Mouse (Mus musculus) inflammation-experienced regulatory T-cells, adult 6 months (primary cell): ENCODE results near the gene Slc25a41. TPM values are rescaled to one million over a fixed set of nuclear protein-coding genes. Genes with fewer than 3 reads are reported as not detected.

ENCODE experiments used
- ATAC-seq: one replicate; pipeline ENCODE4 v1.8.0; 2017
- polyA plus RNA-seq, 3 experiments: library from polyadenylated mRNA; unstranded; fragments of 100-300 nt; shearing (Covaris generic); gene quantifications; one replicate each; pipeline ENCODE4 v1.2.1; 2017

The Slc25a41 gene
- polyA plus RNA-seq, 3 experiments from 2014 or later = not detected

DNA sequence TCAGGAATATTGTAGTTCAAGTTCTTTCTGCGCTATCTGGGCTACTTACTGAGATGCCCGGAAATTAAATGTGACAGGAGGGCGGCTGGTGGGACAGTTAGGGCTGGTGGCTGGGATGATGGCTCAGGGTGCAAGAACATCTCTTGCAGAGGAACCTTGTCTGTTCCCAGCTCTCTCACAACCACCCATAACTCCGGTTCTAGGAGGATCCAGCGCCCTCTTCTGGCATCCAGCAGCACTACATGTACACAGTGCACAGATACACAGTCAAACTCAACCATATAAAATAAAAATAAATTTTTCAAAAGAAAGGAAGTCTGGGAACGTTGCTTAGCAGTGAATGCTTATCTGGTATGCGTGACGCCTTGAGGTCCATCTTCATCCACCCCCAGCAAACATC is 2.5 kb downstream of the Slc25a41 start:
- no peak for ATAC-seq

DNA sequence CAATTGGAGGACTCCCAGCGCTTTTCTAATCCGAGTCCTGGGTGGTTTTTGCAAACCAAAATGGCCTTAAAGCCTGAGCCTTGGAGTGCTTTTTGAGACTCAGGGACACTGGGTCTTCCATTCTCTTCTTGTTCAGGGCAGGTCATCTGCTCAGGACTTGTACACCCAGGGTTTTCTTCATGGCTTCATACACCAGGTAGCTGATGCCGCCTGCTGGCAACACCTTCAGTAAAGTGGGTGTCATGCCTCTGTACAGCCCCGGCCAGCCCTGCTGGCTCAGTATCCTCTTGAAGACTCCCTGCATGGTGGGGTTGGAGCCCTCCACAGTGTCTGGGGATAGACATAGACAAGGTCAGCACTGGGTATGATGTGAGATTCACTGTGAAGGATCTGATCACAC is 8.6 kb downstream of the Slc25a41 start:
- no peak for ATAC-seq

GRCm38 (mm10) chr17:57031661-57032420 is 9.6 kb downstream of the Slc25a41 start:
- ATAC-seq = peak; percentile 88

- ATAC-seq = no peak
Measured at GRCm38 (mm10) chr17:57030931-57031660, 10.4 kb downstream of the Slc25a41 start, which contains the start of gene Khsrp. TSS of gene Khsrp (minus strand) at chr17:57031522.

DNA sequence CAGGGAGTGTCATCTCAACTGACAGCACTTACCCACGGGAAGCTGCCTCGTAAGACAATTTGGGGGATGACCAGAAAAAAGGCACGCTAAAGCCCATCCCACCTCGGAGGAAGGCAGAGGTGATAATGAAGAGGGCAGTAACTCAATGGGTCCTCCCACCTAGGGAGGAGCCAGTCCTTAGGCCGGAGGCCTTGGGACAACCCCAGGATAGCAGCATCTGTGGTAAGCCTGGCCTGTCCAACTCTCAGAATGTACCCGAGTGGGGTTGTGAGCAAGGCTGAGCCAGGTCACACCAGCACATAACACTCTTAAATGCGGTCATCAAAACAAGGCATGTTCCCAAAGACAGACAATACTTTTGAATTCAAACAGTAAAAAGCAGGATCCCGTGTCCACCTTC is 11.8 kb downstream of the Slc25a41 start:
- ATAC-seq = no peak

DNA sequence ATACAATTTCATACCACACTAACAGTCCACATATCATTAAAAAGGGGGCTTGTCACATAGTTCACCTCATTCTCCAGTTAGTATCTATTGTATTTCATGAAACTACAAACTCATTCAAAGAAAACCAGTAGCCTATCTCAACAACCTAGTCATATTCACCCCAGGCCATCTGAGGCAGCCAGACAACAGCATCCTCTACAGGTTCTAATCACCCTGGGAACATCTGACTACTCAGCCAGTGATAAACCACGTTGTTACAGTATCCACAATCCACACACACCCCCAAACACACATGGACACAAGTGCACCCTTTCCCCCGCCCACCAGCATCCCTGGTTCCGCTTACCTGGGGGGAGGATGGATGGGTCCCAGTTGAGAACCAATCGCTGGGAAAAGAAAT is 14.0 kb downstream of the Slc25a41 start:
- no peak for ATAC-seq

- no peak for ATAC-seq
Measured at GRCm38 (mm10) chr17:57020960-57021359, 20.5 kb downstream of the Slc25a41 start.

DNA sequence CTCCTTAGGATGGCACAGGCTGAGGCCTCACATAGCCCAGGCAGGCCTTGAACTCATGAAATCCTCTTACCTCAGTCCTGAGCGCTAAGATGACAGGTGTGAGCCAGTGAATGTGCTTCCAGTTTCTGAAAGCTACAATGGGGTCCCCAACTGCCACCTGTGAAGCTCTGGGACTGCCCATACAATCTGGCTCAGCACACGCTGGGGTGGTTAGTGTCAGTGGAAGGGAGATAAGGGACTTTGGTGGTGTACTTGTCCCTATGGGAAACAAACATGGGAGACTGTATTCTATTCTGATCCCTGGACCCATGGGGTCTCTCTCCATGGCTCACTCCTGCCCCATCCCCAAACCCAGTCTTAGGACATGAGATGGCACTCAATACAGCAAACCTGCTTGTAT is 21.8 kb downstream of the Slc25a41 start:
- no peak for ATAC-seq

DNA sequence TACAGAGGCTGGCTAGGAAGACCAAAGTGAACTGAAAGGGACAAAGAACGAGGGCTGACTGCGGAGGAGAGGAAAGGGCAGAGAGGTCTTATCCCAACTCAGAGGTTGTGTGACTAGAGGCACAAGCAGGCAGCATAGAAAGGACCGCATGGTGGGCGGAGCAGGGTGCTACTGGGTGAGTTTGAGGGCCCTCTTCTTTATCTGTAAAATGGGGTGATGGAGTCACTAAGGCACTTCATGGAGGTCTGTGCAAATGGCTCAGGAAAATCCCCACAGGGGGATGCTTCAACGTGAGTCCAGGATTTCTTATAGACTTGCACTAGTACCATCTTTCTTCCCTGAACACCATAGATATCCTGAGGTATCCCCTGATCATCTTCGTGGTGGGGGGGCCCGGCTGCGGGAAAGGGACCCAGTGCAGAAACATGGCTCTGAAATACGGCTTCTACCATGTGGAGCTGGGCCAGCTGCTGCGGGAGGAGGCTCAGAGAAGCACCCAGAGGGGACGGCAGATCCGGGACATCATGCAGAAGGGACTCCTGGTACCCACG is 29.1 kb downstream of the Slc25a41 start:
- no peak for ATAC-seq

GRCm38 (mm10) chr17:57011236-57012141 is 30.0 kb downstream of the Slc25a41 start, which contains the start of the genes Gtf2f1 and Gm17949:
TSS of gene Gtf2f1 (minus strand) at chr17:57011288.
TSS of gene Gm17949 (plus strand) at chr17:57011469.
- peak; percentile 90 for ATAC-seq

GRCm38 (mm10) chr17:57010911-57011235 is 30.6 kb downstream of the Slc25a41 start:
- peak; percentile 52 for ATAC-seq

DNA sequence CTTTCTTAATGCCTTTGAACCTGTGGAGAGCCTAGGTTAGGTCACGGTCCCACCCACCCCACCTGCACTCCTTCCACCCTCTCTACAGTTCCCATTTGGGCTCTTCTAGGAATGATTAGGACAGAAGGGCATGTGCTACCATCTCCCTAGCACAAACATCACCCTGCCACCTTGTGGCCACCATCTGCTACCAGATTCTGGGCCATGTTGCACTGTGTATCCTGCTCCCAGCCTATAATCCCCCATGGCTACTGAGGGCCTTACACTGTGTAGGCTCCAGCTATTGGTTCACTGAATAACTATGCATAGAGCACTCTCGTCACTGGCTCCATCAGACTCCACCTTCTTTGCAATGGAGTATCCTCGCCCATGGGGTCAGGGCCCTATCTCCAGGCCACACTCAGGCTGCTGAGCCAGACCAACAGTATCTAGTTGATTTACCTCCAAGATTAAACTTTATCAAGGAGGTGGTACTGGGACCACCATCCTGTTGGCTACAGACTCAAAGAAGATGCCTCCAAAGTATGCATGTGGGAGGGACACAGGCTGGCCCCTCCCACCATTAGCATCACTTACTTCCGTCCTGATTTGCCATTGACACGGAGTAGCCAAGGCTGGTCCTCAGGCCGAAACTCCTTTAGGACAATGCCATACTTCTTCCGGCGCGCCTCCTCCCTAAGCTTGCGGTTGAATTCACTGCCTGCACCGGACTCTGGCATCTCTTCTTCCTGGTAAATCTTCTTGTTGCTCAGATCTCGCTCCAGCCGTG is 34.1 kb downstream of the Slc25a41 start:
- ATAC-seq = no peak

DNA sequence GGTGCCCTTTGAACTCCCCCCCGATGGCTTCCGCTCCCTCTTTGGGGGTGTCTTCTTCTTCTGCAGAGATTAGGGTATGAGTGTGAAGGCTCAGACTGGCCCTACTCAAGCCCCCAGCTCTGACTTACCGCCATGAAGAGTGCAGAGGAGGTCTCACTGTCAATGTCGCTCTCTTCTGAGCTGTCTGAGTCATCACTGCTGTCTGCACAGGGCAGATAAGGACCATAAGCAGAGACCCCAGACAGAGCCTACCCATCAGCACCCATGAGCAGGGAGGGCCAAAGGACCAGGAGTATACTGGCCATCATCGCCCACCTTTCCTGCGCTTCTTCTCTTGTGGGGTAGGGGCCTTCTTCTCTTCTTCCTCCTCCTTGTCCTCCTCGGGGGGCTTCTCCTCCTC is 37.5 kb downstream of the Slc25a41 start:
- ATAC-seq = no peak

DNA sequence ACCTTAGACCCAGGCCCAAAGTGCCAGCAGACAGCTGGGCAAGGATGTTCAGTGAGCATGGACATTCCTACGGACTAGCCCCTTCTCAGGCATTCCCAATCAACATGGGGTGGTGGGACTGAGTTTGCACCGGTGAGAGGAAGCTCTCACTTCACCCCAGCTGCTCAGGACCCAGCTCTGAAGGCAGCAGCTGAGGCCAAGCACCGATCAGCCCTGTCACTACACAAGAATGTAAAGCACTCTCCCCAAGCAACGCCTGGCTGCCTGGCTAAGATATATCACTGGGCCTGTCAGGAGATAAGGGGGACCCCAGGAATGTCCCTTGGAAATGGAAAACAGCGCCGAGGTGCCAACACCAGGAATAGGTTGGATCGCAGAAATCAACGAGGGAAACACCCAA is 40.2 kb downstream of the Slc25a41 start:
- no peak for ATAC-seq

GRCm38 (mm10) chr17:56999968-57000609 is 41.4 kb downstream of the Slc25a41 start, which contains the start of gene Pspn:
TSS of gene Pspn (minus strand) at chr17:57000018.
- no peak for ATAC-seq

DNA sequence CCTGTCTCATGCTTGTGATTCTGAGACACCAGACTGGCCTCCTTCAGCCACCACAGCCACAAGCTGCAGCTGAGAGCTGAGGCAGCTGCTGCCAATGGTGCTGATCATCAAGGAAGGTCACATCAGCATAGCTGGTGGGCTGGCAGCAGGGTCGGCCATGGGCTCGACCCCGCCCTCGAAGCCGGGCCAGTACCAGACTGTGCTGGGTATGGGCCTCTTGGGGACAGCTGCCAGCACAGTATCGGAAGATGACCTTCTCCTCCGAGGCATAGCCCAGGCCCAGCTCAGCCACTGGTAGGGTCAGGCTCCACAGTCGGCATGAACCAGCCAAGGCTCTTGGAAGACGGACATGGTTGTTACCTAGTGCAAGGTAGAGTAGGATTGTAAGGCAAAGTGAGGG is 42.0 kb downstream of the Slc25a41 start:
- ATAC-seq = no peak

GRCm38 (mm10) chr17:56997029-56997667 is 44.3 kb downstream of the Slc25a41 start, which contains the start of gene Alkbh7:
TSS of gene Alkbh7 (plus strand) at chr17:56997339.
- peak; percentile 100 for ATAC-seq

GRCm38 (mm10) chr17:56996506-56996905 is 44.9 kb downstream of the Slc25a41 start:
- ATAC-seq = no peak

- no peak for ATAC-seq
Measured at GRCm38 (mm10) chr17:56995046-56995445, 46.4 kb downstream of the Slc25a41 start.

DNA sequence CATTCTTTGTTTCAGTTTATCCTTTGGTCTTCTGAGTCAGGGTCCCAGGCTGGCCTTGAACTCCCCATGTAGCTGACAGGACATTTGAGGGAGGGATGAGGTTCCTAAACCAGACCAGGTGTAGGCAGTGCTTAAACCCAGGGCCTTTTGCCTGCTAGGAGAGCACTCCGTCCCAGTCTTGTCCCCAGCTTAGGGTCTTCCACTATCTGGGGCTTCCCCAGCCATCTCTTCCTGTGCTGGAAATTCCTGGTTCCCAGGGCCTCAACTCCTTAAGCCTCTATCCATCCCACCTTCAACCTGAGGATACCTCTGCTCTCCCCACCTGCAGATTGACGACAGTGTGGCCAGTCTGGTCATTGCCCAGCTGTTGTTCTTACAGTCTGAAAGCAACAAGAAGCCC is 50.5 kb downstream of the Slc25a41 start:
- no peak for ATAC-seq
